Mouse (Mus musculus) right cerebral cortex, postnatal 4 days (tissue): ENCODE data around the gene H2-Q4.
"Not testable (repeated sequence)": the region's sequence is repeated elsewhere in the genome, so short reads cannot be mapped to it uniquely, and the experiment has no call there.

ENCODE experiments used
- DNase-seq: peaks from one replicate; pipeline ENCODE4 v3.0.0-alpha.2; 2022

Gene H2-Q4

GRCm38 (mm10) chr17:35421331-35421730 lies 41.9 kb downstream of the H2-Q4 start:
- DNase-seq = not testable (repeated sequence)

GRCm38 (mm10) chr17:35422360-35422759 lies 42.9 kb downstream of the H2-Q4 start:
- not testable (repeated sequence) for DNase-seq

- not testable (repeated sequence) for DNase-seq
These were observed 43.9 kb downstream of the H2-Q4 start for GRCm38 (mm10) chr17:35423131-35423810.

GRCm38 (mm10) chr17:35424106-35424505 lies 44.7 kb downstream of the H2-Q4 start:
- not testable (repeated sequence) for DNase-seq

- not testable (repeated sequence) for DNase-seq
These were observed 45.4 kb downstream of the H2-Q4 start, which contains the start of gene H2-Q6 for GRCm38 (mm10) chr17:35424624-35425416. H2-Q6 (plus strand) TSS chr17:35424850.

- DNase-seq = not testable (repeated sequence)
These were observed 46.1 kb downstream of the H2-Q4 start for GRCm38 (mm10) chr17:35425474-35425873.

- DNase-seq = not testable (repeated sequence)
These were observed 49.5 kb downstream of the H2-Q4 start for GRCm38 (mm10) chr17:35428883-35429282.

GRCm38 (mm10) chr17:35430671-35431070 lies 51.3 kb downstream of the H2-Q4 start:
- not testable (repeated sequence) for DNase-seq

- not testable (repeated sequence) for DNase-seq
These were observed 52.8 kb downstream of the H2-Q4 start for GRCm38 (mm10) chr17:35432167-35432566.

GRCm38 (mm10) chr17:35434836-35435235 lies 55.4 kb downstream of the H2-Q4 start:
- DNase-seq = peak; percentile 79
